Mouse (Mus musculus) lung, adult 2 months (tissue): ENCODE measurements around the gene Pigh.

ENCODE experiments used
- CTCF ChIP-seq: fragments of 200-500 bp; IDR thresholded peaks from 2 replicates; pipeline ENCODE4 v1.5.1; 2011; ENCODE audit warnings: mild to moderate bottlenecking, low read length, control low read depth; ENCODE audit not compliant: insufficient read depth
- POLR2A ChIP-seq: fragments of 200-500 bp; IDR thresholded peaks from 2 replicates; pipeline ENCODE4 v1.6.1; 2011; ENCODE audit warnings: low read depth, mild to moderate bottlenecking, control low read depth, low read length, borderline replicate concordance; ENCODE audit errors: extremely low read depth

DNA sequence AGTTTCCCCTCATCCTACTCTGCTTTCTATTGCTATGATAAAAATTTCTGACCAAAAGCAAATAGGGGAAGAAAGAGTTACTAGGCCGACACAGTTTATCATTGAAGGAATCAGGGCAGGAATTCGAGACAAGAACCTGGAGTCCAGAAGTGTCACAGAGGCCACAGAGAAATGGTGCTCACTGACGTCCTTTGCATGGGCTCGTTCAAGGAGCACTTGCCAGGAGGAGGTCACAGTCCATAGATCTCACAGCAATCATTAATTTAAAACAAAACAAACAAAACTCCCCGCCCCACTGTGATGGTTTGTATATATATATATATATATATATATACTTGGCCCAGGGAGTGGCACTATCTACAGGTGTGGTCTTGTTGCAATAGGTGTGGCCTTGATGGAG, 15.9 kb upstream of the Pigh start:
- TF ChIP-seq POLR2A (no peak), CTCF (no peak)
